Mouse (Mus musculus) kidney, adult 2 months (tissue): ENCODE measurements around the gene Rbms1.

Source experiments
- CTCF ChIP-seq: fragments of 200-500 bp; conservative IDR thresholded peaks from 2 replicates; pipeline ENCODE4 v1.5.1; 2011; ENCODE audit warnings: low read depth, mild to moderate bottlenecking, control low read depth, low read length, moderate library complexity, mixed read lengths; ENCODE audit not compliant: insufficient read depth, insufficient read length
- POLR2A ChIP-seq: fragments of 200-500 bp; IDR thresholded peaks from one replicate; pipeline ENCODE4 v1.6.1; 2011; ENCODE audit warnings: low read depth, low read length, control low read depth

GRCm38 (mm10) chr2:60773592-60773991, 189.4 kb downstream of the Rbms1 start:
- TF ChIP-seq POLR2A (no peak), CTCF (no peak)
